Mouse (Mus musculus): ENCODE results near the gene Dmp1.
A peak's percentile ranks its signal among the peaks of the same experiment; 100 is the strongest.

Gene Dmp1

GRCm38 (mm10) chr5:104202351-104202750 lies at the start of gene Dmp1:
Gene Dmp1 (plus strand): TSS chr5:104202613.
- no peak for DNase-seq (ENCODE audit: low read depth)

- DNase-seq (ENCODE audit: low read depth), result no peak
Measured at GRCm38 (mm10) chr5:104157701-104158100, 44.7 kb upstream of the Dmp1 start.

- no peak for DNase-seq (ENCODE audit: low read depth)
Measured at GRCm38 (mm10) chr5:104158332-104159052, 43.9 kb upstream of the Dmp1 start.

DNA sequence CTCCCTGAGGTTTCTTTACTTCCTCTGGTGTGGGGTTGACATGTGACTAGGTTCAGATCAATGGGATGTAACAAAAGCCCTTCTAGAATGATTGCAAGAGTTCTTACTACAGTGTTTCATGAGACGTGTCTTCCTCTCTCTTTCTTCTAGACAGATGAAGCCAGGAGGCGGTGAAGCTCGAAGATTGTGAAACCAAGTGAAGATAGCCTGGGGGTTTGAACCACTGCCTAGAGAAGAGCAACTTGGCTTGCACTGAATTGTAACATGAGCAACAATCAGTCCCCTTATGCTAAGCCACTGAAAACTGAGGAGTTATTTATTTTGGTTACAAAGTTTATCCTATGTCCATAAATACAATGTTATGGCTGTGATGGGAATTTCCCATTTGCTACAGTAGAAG lies 41.8 kb upstream of the Dmp1 start:
- peak; percentile 9 for DNase-seq (ENCODE audit: low read depth)

GRCm38 (mm10) chr5:104161390-104161789 lies 41.0 kb upstream of the Dmp1 start:
- DNase-seq (ENCODE audit: low read depth), result no peak

GRCm38 (mm10) chr5:104163536-104163935 lies 38.9 kb upstream of the Dmp1 start:
- DNase-seq (ENCODE audit: low read depth), result no peak

- DNase-seq (ENCODE audit: low read depth), result no peak
Measured at GRCm38 (mm10) chr5:104170412-104170811, 32.0 kb upstream of the Dmp1 start, which contains the start of gene Dspp. Gene Dspp (plus strand): TSS chr5:104170712.

DNA sequence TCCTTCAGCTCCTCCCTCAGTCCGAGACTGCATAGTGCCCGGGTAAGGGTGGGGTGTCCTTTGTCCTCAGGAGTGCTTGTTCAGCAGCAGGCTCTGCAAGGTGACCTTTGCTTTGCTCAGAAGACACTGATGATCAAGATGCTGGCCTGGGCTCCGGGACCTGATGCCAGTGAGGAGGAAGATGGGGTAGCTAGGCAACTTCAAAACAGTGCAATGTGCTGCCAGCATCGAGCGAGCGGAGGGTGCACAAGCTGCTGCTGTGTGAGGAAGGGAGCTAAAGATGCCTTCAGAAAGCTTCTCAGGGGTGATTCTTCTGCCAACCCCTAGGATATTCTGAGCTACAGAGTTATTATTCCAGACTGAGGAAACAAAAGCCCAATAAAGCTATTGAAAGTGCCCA lies 29.3 kb upstream of the Dmp1 start:
- DNase-seq (ENCODE audit: low read depth), result no peak

DNA sequence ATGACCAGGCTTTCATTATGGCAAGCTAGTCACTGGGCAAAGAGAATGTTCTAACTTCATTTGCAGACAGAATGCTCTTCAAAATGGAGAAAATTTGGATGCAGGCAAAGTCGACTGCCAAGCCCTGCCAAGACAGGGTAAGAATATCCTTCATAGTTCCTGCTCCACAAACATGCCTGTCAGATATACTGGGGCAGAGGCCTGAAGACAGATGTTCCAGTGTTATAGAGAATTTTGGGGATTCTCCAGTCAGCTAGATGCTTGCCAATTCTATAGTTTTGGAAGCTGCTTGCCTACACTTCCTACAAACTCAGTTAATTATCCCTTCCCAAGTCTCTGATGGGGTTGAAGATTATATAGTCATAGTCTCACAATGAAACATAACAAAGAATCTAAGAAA lies 18.7 kb upstream of the Dmp1 start:
- DNase-seq (ENCODE audit: low read depth), result no peak

- no peak for DNase-seq (ENCODE audit: low read depth)
Measured at GRCm38 (mm10) chr5:104187281-104187680, 15.1 kb upstream of the Dmp1 start.

DNA sequence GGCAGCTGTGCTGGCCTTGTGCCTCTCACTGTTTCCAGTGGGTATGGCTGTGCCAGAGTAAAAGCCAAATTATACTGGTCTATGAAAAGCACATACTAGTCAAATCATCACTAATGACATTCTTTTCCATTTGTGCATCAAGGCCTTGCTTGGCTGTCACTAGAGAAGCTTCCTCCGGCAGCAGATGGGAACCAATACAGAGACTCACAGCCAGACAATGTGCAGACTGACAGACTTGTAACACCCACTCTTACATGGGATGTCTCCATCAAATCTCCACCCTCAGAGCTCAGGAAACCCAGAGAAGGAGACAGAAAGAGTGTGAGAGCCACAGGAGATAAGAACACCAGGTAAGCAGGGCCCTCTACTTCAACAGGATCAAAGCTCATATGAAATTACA lies 7.3 kb upstream of the Dmp1 start:
- DNase-seq (ENCODE audit: low read depth), result no peak

DNA sequence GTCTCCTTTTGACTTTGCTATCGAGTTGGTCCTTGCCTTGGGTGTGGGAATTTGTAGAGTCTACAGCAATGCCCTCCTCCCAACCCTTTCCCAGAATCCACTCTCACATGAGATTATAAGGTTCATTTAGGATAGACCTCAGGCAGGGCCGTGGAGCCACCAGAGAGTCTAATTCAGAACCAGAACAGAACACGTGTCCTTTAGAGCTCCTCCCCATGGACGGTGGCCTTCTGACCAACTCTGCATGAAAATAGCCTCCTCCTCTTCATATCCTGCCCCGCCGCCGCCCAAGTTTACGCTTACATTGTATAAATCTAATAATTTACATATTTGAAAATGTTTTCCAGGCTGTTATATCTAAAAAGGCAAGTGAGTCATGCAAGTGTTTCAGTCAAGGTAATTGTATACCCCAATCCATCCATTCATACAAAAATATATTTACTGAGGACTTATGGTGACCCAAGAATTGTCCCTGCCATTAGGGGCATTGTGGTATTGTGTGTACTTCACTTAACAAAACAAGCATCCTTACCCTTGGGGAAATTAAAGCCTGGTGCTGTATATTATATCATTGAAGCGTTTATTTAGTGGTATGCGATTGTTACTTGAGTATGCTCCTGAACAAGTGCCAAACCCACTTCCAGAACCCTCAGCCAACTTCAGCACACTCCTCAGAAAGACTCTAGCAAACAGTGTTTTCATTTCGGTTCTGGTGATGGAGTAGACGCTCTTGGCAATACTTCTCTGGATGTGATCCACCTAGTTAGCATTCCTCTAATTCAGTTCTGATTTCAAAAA lies 1.1 kb upstream of the Dmp1 start:
- DNase-seq (ENCODE audit: low read depth), result no peak

- DNase-seq (ENCODE audit: low read depth), result no peak
Measured at GRCm38 (mm10) chr5:104212531-104212930, 10.1 kb downstream of the Dmp1 start.

- peak; percentile 28 for DNase-seq (ENCODE audit: low read depth)
Measured at GRCm38 (mm10) chr5:104218926-104219325, 16.5 kb downstream of the Dmp1 start.

DNA sequence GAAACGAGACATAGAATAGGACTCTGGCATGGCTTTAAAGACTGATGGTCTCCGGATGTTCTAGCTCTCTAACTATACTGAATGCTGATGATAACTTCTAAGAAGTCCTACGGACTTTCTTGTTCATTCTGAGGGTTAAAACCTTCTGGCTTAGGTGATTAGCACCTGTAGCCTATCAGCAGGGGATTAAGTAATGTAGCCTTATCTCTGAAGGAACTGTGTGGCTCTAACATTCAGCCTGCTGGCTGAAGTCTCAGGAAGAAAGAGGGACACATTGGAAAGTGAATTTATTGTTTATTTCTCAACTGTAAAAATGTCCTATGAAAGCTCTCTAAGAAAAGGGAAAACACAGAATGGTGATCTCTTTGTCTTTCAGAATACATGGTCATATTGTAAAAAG lies 21.9 kb downstream of the Dmp1 start:
- no peak for DNase-seq (ENCODE audit: low read depth)

- DNase-seq (ENCODE audit: low read depth), result no peak
Measured at GRCm38 (mm10) chr5:104224750-104225149, 22.3 kb downstream of the Dmp1 start.

- DNase-seq (ENCODE audit: low read depth), result no peak
Measured at GRCm38 (mm10) chr5:104228497-104228896, 26.1 kb downstream of the Dmp1 start.

DNA sequence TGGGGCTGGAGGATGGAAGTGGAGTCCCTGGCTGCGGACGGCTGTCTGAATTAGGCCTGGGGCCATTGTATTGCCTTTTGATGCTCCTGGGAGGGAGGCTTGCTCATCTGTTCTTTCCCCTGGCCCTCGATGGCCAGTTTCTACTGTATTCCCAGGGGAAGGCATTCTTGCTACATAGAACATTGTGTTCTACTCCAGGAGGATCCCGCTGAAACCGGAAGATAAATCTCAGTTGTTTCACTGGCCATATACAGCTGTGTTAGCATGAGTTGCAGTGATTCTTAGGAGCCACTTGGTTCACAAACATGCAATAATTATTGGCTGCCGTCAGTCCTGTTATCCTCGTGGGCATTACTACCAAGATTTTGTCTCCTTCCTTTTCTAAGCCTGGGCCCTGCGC lies 34.3 kb downstream of the Dmp1 start:
- no peak for DNase-seq (ENCODE audit: low read depth)

- no peak for DNase-seq (ENCODE audit: low read depth)
Measured at GRCm38 (mm10) chr5:104239674-104240378, 37.4 kb downstream of the Dmp1 start.

GRCm38 (mm10) chr5:104244261-104244660 lies 41.8 kb downstream of the Dmp1 start:
- no peak for DNase-seq (ENCODE audit: low read depth)

DNA sequence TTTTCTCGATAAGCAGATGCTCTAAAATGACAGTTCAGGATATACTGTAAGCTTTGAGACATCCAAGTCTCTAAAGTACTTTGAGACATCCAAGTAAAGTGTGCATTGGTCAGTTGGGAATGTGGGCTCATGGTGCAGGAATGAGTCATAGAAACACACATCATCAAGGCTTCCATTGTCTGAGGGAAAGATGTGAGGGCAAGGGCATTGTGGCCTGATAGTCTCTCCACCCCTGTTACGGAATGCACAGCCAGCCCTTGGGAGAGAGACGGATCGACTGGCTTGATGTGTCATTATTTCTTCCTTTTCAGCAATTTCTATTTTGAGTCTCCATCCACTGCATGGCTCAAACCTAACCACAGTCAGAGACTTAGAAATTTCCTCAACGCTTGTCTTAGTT lies 49.4 kb downstream of the Dmp1 start:
- no peak for DNase-seq (ENCODE audit: low read depth)

- no peak for DNase-seq (ENCODE audit: low read depth)
Measured at GRCm38 (mm10) chr5:104256585-104256984, 54.2 kb downstream of the Dmp1 start.

- DNase-seq (ENCODE audit: low read depth), result no peak
Measured at GRCm38 (mm10) chr5:104261908-104262461, 59.6 kb downstream of the Dmp1 start.

Data from 416B (cell line).